Mouse (Mus musculus) adrenal gland, adult 10 weeks (tissue): ENCODE measurements around the gene Zmynd19. TPM values are rescaled to one million over a fixed set of nuclear protein-coding genes. Genes with fewer than 3 reads are reported as not detected.

ENCODE experiments used
- polyA plus RNA-seq: library from polyadenylated mRNA; stranded (reverse); fragments of 350-450 nt; fragmentation: Illumina TruSeq; extraction: RNeasy Lipid Tissue Mini Kit (QIAGEN cat#74804); gene quantifications from one replicate; pipeline ENCODE4 v1.2.3, GENCODE M21; 2014; ENCODE audit warnings: low read depth, low replicate concordance

Gene Zmynd19
- 11.4 TPM for polyA plus RNA-seq

DNA sequence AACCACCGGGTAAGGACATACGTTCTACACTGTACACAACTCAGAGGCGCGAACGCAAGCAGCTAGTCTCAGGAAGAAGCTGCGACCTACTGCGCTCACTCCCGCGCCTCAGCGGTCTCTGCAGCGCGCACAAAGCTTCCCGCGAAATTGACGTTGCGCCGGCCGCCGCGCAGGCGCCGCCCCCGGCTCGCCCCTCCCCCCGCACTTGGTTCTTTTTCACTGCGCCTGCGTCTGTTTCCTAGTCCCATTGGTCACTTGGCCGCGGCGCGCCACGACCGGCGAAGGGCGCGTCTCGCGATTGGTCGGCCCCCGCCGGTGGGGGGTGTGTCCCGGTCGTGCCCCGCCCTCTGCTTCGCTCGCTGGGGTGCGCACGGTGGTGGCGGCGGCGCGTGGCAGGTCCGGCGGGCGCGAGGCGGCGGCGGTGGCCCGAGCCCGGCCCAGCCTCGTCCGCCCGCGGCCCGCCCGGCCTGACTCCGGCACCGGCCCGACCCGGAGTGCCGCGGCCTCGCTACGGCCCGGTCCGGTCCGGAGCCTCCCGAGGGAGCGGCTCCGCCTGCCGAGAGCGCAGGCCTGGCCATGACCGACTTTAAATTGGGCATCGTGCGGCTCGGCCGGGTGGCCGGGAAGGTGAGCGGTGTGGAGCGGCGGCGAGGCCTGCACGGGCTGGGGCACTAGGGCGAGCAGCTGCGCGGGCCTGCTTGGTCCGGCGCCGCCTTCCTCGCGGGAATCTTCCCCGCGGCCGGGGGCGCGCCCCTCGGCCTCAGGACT is at the start of gene Zmynd19:
Gene Zmynd19 (plus strand): TSS at position 372 of the 768 bp plus-strand sequence.

DNA sequence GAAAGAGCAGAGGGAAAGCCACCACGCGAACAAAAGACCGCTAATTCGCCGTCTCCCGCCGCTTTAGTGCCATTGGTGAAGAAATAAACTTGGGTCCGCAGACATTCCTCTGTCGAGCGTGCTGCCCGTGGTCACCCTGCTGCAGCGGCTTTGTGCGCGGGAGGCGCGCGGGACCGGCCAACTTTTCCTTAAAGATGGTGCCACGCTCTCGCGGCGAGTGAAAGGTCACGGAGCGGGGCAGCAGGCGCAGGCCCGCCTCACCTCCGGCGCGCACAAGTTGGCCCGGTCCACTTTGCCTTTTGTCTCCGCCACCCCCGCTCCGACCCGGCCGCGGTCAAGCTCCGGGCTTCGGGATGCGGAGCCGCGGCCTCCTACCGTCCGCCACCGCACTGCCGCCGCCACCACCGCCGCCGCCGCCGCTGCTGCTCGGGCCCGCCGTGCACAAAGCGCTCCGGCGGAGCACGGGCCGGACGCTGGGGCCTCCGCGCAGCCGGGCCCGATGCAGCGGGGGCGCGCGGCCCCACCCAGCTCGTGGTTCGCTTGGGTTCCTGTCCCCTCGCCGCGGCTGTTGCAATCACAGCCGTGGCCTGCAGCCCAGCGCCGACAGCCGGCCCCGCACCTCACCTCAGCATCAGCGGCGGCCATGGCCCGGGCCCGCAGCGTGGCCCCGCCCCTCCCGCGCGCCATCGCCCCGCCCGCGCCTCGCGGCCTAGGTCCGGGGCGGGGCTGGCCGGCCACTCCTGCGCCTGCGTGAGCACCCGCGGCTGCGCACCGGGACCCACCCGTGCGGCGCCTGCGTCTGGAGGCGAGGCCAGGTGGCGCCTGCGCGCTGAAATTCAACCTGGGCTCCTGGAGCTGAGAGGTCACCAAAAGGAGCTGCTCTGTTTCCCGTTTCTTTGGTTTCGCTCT is 30.4 kb upstream of the Zmynd19 start, which contains the start of gene Ehmt1:
Gene Ehmt1 (minus strand): TSS at position 685 of the 909 bp plus-strand sequence.

DNA sequence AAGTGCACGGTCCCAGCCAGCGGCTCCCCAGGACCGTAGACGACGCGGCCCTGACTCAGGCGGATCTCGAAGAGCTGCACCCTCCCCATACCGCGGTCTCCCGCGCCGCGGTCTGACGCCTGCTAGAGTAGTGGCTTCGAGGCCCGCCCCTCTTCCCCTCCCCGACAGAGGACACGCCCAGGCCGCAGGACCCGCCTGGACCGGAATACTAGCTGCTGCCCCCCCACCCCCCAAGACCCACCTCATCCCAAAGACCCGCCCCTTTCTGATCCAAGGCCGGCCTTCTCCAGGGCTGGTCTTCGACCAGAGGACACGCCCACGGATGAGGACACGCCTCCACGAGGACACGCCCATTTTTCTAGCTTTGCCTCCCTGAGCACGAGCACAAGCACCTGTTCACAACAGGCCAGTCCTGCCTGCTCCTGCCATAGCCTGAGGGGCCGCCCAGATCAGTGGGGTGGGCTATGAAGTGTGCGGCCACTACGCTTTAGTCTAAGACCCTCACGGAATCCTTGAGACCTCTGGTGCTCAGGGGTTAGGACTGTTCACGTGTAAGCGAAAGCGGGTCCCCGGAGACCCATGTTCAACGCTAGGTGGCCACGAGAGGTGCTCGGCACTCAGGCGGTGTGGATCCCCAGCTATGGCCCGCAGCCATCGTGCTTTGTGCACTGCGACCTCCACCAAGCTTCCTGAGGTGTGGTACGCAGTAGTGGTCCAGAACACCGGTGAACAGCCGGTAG is 14.4 kb upstream of the Zmynd19 start, which contains the start of gene Arrdc1:
Gene Arrdc1 (minus strand): TSS at position 196 of the 740 bp plus-strand sequence.

DNA sequence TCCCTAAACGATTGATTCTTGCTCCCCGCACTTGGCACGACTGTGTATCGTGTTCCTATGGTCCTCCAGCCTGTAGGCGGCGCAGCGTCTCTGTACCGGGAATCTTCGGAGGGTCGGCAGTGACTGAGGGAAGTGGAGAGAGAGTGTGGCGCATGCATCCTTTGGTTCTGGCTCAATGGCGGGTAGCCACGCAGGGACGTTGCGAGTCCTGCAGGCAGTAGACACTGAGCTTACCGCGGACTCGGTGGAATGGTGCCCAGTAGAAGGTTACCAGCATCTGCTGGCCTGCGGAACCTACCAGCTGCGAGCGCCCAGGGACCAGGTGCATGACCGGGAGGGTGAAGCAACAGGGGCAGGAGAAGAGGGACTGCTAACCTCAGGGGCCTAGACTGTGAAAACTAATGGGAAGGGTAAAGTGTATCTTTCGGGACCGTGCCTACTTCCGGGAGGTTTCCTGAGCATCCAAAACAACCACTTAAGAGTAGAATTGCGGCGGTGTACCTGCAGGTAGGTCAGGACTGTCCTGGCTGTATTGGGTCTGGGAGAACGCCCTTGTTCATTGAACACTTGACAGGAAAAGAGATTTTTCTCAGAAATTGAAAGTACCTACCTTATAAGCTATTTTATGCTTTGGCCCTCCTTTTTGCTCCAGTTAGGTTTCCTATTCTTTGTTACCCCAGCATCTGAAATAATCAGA is 12.9 kb downstream of the Zmynd19 start, which contains the start of gene Dph7:
Gene Dph7 (plus strand): TSS at position 97 of the 697 bp plus-strand sequence.

DNA sequence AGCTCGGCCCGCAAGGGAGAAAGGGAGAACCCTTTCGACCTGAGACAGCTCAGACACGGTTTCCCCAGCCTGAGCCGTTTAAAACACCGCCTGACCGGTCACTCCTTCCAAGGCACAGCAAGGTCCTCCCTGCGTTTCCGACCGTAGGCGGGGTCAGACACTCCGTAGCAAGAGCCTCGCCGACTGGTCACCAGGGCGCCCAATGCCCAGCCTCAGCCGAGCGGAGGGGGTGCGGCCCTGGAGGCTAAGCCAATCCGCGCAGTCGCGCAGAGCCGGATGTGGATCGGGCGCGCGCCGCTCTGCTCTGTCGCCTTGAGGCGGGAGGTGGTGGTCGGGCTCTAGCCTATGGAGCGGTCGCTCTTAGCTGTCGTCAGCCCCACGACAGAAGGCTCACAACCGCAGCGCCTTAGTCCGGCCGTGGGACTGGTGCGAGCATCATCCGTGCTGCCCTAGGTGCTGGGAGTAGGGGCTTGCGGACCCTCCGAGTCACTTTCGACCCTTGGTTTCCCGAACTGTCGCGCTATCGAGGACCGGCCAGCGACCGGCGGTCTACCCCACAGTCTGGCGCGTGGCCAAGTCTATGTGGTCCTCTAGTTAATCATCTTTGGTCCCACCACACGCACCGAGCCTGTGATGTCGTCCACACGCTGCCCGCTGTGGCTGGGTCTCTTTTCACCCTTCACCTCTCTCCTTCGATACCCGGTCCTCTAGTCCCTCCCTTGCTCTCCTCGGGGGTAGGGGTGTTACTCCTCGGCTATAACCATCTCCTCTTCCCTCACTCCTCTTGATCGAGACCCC is 25.5 kb downstream of the Zmynd19 start, which contains the start of gene Mrpl41:
Gene Mrpl41 (minus strand): TSS at position 193 of the 798 bp plus-strand sequence.

DNA sequence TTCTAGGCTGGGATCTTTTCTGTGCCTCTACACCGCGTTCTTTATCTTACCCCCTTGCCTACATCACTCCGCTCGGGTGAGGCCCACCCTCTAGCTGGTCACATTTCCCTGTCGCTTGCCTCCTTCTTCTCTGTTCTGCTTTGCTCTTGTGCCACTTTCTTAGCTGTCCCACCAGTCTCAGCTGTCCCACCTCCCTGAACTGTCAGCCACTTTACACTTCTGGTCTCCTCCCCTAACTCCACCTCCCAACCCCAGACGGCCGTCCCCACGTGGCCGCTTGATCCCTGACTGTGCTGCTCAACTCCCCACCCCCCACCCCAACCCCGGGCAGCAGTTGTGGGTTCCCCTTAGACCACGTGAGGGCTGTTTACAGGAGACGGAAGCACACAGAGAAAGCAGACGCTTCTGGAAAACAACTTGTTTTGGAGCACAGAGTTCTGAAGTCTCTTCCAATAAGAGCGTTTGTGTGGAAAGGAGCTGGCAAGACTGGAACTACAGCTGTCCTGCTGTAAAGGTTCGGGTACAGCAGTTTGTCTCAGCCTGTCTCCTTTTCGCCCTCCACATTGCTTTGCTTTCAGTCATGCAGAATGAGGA is 26.2 kb downstream of the Zmynd19 start, which contains the start of gene Pnpla7:
Gene Pnpla7 (plus strand): TSS at position 330 of the 594 bp plus-strand sequence.

Other genes with a start within 250 kb of the Zmynd19 start
- gene Cacna1b, start 186.6 kb upstream of the Zmynd19 start, polyA plus RNA-seq, result 0.87 TPM
- 11.7 TPM for gene Ehmt1, start 30.2 kb upstream of the Zmynd19 start, polyA plus RNA-seq
- 0.70 TPM for gene Arrdc1, start 14.5 kb upstream of the Zmynd19 start, polyA plus RNA-seq
- gene Dph7, start 12.6 kb downstream of the Zmynd19 start, polyA plus RNA-seq, result 4.5 TPM
- 59.7 TPM for gene Mrpl41, start 25.3 kb downstream of the Zmynd19 start, polyA plus RNA-seq
- gene Pnpla7, start 26.2 kb downstream of the Zmynd19 start, polyA plus RNA-seq, result 15.8 TPM
- 4.8 TPM for gene Nsmf, start 104.6 kb downstream of the Zmynd19 start, polyA plus RNA-seq
- not detected for gene Entpd8, start 130.5 kb downstream of the Zmynd19 start, polyA plus RNA-seq
- gene Noxa1, start 145.4 kb downstream of the Zmynd19 start, polyA plus RNA-seq, result not detected
- gene Nrarp, start 231.0 kb downstream of the Zmynd19 start, polyA plus RNA-seq, result 3.8 TPM
- gene Tor4a, start 247.1 kb downstream of the Zmynd19 start, polyA plus RNA-seq, result 5.8 TPM